Mouse (Mus musculus) mouse trophoblast stem cell (cell line): Measurements from ENCODE around the gene Cstf2t.

Source experiments
- in situ Hi-C, 2 experiments: fragments of 300-500 bp; cut with MseI, MboI; formaldehyde crosslinking; loops; 2 replicates in 1 of 2; 3 replicates in 1 of 2; pipeline ENCODE4 v1.15.1; 2025

The Cstf2t gene

DNA sequence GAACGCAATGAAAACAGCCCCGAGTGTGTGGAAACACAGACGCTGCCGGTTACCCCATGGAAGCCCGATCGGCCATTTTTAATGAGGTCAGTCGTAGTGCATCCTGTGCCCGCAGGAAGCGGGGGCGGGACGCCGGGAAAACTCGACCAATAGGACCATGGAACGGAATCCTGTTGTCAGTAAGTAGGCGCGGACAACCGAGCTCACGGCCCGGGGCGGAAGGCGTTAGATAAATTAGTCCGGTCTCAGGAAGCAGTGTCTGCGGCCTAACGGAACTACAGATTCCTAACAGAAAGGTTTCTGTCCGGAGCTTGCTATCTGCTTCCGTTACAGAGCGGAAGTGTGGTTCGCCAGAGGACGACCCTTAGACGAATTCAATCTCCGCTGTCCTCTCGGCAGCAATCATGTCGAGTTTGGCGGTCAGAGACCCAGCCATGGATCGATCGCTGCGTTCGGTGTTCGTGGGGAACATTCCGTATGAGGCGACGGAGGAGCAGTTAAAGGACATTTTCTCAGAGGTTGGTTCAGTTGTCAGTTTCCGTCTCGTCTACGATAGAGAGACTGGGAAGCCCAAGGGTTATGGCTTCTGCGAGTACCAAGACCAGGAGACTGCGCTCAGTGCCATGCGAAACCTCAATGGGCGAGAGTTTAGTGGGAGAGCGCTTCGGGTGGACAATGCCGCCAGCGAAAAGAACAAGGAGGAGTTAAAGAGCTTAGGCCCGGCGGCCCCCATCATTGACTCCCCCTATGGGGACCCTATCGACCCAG is at the start of gene Cstf2t:
Gene Cstf2t, plus strand, starts transcription at position 176 of the 768 bp plus-strand sequence.
- in situ Hi-C loops, result no loop called here

DNA sequence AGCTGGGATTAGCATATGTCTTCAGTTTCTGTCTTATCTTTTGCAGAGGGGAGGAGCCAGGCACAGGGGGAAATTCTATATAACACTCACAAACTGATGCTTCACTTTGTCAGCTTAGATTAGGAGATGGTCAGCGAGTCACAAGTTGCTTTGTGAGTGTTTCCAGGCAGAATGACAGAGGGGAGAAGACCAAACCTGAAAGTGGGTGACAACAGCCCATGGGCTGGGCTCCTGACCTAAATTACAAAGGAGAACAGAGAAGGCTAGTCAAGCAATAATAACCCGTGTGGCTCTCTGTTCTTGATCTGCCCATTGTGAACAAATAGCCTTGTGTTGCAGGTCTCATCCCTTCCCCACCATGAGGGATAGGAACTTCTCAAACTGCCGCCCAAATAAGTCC is 43.7 kb upstream of the Cstf2t start:
- in situ Hi-C loops, result no loop called here

DNA sequence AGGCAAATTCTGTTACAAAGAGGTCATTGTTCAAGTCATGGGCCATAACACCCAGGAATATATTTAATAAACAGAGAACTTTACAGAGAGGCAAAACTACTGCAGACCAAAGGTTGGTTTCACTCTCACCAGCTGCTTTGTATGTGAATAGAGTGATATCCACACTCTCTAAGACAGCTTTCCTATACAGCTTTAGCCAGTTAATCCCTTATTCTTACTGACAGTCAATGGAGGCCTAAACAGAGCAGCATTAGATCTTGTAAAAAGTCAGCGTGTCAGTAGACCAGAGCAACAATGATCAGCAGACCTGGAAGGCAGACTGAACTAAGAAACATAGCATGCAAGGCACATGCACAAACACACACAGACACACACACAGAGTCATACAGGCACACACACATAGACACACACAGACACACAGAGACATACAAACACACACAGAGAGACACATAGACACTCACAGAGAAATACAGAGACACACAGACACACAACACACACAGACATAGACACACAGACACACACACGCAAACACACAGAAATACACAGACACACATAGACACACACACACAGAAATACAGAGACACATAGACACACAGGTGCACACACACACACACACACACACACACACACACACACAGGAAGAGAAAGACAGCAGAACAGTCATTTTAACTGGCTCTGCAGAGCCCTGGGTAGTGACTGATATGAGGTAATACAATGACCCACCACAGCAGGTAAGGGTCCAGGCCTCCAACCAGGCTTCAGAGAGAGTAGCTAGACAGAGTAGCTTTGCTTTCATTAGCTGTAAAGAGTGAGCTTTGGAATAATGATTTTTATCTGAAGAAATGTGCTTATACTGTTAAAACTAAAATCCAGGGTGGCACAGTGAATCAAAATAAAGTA is 41.4 kb upstream of the Cstf2t start:
- in situ Hi-C loops, result no loop called here

DNA sequence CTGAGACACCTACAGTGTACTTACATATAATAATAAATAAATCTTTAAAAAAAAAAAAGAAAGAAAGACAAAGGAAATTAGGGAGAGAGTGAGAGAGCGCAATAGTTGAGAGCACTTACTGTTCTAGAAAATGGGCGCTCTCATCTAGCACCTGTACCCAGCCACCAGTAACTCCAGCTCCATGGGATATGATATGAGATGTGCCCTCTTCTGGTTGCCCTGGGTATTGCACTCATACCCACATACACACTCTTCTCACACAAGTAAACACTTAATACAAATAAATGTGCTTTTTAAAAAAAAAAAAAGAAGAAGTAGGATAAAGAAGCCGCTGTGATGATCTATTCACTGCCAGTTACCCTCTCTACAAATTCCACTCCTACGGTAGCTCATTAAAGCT is 36.0 kb upstream of the Cstf2t start:
- in situ Hi-C loops, result no loop called here

DNA sequence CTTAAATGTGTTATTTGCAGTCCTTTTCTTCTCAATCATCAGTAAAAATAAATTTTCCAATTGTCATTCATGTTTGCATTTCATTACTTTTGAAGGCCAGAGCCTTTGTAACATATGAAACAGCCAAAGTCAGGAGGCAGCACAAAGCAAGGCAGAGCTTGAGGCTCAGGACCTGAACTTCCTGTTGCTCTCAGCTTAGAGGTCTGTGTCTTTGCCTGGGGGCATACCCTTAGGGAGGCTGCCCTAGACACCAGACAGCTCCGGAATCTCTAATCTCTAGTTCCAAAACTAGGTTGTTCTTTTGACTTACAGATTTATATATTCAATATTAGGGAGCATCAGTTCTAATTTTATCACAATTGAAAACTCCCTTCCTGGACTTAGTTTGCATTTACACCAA is 17.9 kb upstream of the Cstf2t start:
- in situ Hi-C loops, result no loop called here

DNA sequence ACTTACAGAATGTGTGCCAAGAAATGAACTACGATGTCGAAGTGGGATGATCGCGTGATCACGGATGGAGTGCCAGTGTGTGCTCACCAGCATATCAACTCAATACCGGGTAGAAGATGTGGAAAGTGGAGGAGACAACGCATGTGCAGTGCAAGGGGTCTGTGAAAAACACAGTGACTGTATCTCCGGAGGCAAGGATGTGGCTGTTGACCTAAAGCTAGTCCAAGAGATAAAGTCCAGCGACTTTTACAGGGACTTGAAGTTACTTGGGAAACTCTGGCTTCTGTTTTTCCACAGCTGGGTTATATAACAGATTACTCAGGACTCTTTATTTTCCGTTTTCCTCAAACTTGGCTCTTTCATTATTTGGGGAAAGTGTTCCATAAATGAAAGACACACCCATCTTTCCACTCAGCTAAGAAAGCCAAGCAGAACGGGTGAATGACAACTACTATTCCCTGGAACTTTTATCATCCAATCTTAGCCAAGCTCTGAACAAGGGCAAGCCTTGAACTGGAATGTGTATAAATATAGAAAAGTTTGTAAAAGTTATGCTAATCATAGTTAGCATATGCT is 17.3 kb upstream of the Cstf2t start:
- in situ Hi-C loops, result no loop called here

DNA sequence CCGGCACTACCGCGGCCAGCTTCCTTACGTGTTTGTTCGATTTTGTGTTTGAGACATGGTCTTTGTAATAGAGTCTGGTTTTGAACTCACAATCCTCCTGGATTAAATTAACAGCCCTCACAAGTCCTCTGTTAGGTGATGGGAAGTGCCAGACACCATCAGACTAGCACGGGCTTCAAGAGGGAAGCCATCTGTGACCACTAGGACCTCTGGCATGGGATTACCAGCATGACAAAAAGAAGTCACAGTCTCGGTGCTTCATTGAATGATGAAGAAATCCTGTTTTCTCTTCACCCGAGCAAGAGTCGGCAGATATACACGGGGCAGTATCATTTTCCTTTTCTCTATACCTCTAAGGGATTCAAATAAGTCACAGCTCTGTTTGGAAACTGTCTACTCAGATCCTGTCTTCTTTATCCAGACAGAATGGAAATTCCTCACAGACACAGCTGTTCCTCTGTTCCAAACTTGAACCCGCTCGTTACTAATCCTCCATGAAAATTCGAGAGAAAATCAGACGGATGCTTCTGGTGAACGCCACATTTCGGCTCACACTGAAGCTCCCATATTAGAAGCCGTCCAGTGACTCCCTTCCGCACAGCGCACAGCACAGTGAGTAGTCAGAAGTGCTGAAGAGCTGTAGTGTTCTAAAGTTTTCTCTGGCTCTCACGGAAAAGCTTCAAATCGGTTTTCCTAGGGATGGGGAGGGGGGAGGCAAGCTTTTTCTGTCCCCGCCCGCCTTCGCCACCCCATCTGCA is 8.5 kb upstream of the Cstf2t start:
- in situ Hi-C loops, result no loop called here

DNA sequence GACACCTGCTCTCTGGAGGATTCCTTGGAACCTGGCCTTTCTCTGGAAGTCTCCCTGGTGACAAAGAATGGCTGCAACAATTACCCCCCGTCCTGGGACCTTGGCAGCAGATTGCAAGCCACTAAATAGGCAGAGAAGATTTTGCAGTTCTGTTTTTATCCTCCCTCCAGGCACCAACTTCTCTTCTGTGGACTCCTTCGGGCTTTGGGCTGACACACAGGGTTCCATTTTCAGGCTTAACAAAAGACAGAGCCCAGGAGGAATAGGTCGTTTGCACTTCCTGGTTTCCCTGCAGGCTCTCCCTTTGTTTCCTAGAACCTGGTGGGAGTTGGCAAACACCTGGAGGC is 7.9 kb upstream of the Cstf2t start:
- in situ Hi-C loops, result no loop called here

DNA sequence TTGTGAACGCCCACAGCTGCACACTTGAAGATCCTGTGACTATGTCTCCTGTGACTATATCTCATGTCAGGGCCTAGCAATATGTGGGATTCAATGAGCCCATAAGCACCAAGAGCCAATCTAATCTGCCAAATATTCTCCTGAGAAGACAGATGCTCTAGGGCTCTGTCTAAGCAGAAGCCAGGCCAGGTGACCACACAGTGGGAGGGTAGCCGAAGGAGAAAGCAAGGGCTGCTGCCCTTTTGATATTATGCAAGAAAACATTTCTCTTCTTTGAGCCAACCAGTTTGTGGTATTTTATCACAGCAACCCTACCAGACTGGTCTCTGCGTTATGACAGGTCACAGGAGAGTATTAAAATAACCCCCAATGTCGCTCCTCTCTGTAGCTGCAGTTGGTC is 6.5 kb upstream of the Cstf2t start:
- in situ Hi-C loops, result no loop called here

DNA sequence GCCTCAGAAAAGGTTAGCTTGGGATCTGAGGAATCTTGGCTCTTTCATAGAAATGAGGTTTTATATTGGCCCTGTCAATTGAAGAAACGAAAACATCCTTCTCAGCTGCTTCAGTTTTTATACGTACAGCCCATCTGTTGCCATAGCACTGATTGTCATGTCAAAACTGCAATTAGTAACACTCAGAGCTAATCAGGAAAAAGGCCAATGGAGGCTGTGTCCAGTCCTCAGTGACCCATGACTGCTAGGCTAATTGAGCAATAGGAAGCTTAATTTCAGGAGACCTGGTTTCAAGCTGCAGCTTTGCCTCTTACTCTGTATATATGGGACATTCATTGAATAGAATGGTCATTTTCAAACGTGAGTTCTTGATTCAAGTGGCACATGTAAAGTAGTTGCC is 4.4 kb upstream of the Cstf2t start:
- in situ Hi-C loops, result no loop called here

DNA sequence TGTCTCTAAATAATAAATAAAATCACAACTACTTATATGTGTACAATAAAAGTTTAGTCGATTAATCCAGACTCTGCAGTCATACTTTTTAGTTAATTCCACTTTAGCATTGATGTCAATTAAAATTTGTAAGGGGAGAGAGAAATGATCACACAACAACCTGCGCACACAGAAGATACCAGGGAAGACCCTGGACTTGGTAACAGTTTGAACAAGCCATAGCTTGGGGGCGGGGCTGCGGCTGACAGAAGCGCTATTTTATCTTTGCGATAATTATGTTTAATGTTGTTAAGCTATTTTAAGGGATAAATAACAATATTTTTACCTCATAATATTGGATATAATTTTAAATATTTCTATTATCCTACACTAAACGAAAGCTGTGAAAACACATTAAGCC is 411 bp upstream of the Cstf2t start:
- in situ Hi-C loops, result no loop called here

DNA sequence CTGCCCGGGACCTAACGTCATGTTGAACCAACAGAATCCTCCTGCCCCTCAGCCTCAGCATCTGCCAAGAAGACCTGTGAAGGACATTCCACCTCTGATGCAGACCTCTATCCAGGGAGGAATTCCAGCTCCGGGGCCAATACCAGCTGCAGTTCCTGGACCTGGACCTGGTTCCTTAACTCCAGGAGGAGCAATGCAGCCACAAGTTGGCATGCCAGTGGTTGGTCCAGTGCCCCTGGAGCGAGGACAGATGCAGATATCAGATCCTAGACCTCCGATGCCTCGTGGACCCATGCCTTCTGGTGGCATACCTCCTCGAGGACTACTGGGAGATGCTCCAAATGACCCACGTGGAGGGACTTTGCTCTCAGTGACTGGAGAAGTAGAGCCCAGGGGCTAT is 1.1 kb downstream of the Cstf2t start:
- in situ Hi-C loops, result no loop called here

DNA sequence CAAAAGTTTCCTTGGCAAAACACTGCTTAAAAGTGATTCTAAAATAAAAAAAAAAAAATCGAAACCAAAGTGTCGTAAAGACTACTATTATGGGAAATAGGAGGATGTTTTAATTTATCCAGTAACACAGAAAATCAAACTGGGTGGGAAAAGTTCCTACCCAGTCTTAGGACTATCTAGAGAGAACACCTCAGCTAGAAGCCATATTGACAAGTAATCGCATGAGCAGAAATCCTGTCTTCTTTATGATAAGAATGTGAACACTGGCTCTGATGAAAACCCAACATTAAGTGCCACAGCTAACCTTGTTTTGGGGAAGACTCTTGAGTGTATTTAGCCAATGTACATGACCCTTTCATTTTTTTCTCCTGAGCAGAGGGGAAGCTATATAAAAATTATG is 15.2 kb downstream of the Cstf2t start:
- in situ Hi-C loops, result no loop called here

DNA sequence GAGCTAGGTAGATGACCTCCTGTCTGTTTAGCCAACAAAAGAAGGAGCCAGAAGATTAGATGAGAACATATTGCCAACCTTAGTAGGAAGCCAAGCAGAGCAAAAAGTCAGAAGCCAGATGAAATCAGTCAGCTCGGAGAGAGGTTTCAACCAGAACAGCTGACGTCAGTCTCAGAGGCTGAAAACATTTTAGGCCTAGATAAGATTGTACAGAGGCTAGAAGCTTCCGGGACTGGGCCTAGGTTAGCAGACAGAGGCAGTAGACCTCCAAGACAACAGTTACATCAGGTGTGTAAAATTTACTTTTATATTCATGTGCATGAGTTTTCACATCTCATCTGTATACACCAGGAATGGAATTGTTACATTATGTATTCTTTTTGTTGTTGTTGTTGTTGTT is 16.7 kb downstream of the Cstf2t start:
- in situ Hi-C loops, result no loop called here

DNA sequence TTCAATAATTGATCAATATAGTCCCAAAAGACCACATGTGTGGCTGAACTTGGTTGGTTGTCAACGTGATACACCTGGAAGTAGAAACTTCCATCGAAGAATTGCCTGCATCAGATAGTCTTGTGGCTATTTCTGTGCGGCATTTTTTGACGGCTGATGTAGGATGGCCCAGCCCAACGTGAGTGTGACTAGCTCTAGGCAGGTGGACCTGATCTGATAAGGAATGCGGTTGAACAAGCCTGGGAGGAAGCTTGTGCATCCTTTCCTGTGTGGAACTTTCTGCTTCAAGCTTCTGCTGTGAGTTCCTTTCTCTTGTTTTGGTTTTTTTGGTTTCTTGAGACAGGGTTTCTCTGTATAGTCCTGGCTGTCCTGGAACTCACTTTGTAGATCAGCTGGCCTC is 22.1 kb downstream of the Cstf2t start:
- in situ Hi-C loops, result no loop called here

DNA sequence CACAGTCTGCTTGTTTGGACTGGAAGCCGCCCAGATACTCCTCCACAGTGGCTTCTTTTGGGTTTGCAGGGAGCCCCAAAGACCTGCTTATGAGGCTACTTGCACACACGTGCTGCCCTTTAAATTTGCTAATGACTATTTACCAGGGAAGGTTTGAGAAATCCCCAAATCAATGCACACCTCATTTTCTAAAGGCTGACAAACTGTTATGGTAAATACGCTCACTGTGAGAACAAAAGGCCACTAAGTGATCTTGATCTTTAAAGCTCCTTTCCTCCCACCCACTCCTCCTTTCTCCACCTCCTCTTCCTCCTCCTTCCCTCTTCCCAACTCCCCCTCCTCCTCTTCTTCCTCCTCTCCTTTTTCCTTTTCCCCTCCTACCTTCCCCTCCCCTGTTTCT is 23.4 kb downstream of the Cstf2t start:
- in situ Hi-C loops, result no loop called here

DNA sequence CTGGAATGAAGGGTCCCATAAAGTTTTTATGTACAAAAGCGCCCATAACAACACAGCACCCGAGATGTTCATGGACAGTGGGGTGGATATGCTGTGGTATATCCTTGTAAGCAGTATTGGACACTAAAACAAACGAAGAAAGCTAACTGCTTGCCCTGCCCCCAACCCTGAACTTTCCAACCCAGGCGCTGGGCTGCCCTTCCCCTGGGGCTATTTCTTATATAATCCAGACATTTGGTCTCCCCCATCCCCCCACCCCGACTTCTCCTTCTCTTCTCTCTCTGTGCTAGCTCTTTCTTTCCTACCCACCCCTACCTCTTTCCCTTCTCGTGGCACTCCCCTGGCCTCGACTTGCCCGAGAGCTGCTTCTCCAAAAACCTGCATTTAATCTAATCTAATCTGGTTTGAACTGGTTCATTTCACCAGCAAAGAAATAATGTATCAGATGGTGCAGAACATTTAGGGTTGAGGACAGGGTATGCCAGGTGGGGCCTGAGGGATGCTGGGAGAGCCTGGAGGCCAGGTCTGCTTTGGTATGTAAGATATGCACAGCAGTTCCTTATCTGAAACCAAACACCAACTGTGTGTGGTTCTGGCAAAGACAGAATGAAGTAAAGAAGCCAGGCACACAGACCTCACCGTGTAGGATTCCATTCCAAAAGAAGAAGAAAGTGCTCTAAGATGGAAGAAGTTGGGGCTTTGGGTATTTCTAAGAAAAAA is 24.4 kb downstream of the Cstf2t start:
- in situ Hi-C loops, result no loop called here

DNA sequence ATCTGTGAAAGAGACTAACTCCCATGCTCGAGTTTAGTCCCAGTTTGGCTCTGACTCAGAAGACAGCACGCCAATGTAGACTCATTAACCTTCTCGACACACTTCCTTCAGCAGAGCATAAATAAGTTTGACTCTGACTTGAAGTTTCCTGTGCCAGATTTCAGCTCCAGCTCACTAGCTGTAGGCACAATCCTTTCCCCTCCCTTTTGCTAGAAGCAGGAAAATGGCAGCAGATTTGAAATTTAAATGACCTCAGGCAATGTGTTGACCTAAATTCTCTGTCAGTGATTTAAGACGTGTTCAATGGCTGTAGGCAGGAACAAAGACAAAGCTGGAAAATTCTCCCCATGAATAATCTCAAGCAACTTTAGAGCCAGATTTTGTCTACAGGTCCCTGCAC is 32.1 kb downstream of the Cstf2t start:
- in situ Hi-C loops, result no loop called here

DNA sequence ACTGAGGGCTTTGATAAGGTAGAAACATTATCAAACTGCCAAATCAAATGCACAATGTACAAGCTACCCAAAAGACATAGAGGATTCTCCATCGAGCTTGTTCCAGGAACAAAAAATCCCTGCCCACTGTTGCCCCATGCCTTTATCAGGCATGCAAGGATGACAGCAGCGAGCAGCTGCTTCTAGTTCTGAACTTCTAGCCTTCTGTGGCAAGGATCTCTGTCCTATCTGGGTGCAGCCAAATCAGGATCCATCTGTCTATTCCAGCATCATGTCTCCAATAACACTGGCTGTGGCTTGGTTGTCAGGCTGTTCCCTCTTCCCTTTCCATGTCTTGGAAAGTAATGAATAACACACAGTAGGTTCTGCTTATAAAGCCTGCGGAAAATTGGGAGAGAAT is 42.0 kb downstream of the Cstf2t start:
- in situ Hi-C loops, result no loop called here

DNA sequence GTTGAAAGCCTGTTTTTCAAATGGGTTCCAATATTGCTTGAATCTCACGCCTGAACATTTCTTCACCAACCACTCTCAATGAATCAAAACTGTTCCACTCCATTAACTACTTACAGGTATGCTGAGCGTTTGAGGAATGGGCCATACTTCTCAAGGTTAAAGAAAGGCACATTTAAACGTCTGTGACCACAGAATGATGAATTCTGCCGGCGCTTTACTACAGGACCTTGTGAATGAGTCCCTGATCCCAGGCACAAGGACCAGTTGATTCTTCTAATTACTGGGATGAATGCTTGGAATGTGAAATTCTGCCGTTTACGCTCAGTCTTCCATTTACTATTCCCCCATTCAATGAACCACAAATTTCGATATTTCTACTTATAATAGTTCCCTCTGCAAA is 50.0 kb downstream of the Cstf2t start:
- in situ Hi-C loops, result no loop called here

DNA sequence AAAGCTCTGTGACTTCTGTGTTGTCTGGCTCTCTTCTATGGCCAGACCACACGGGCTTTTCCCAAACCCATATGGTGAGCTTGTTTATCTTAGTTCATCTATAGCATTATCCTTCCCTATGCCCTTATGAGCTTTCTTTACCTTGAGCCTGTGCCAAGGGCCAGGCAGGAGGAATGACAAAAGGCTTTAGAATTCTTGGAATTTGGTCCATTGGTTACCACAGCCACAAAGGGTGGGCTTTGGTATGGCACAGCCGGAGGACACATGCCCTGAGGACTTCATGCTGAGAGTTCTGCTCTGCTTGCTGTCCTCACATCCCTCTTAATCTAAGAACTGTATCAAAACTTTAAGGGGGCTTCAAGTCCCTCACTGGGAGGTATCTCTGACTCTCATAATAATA is 53.7 kb downstream of the Cstf2t start:
- in situ Hi-C loops, result no loop called here
